Mouse (Mus musculus) liver (tissue): Measurements from ENCODE around the gene Cxcr6.

Source experiments
- DNase-seq: peaks from one replicate; pipeline ENCODE4 v3.0.0-alpha.2; 2020; ENCODE audit warnings: mixed read lengths

Cxcr6 gene

GRCm38 (mm10) chr9:123826631-123827030, 20.4 kb downstream of the Cxcr6 start:
- DNase-seq = no peak

- no peak for DNase-seq
These were observed 22.6 kb downstream of the Cxcr6 start for GRCm38 (mm10) chr9:123828916-123829315.

- DNase-seq = no peak
These were observed 29.6 kb downstream of the Cxcr6 start for GRCm38 (mm10) chr9:123835851-123836250.

- DNase-seq = no peak
These were observed 34.0 kb downstream of the Cxcr6 start for GRCm38 (mm10) chr9:123840243-123840642.

- no peak for DNase-seq
These were observed 38.2 kb downstream of the Cxcr6 start for GRCm38 (mm10) chr9:123844468-123844867.

GRCm38 (mm10) chr9:123845120-123845519, 38.8 kb downstream of the Cxcr6 start:
- peak; percentile 39 for DNase-seq

GRCm38 (mm10) chr9:123846490-123846889, 40.2 kb downstream of the Cxcr6 start:
- no peak for DNase-seq

GRCm38 (mm10) chr9:123849976-123850695, 43.9 kb downstream of the Cxcr6 start:
- no peak for DNase-seq

- DNase-seq = peak; percentile 48
These were observed 44.4 kb downstream of the Cxcr6 start for GRCm38 (mm10) chr9:123850705-123851061.

- peak; percentile 75 for DNase-seq
These were observed 44.9 kb downstream of the Cxcr6 start for GRCm38 (mm10) chr9:123851062-123851712.

GRCm38 (mm10) chr9:123851713-123852448, 45.6 kb downstream of the Cxcr6 start, which contains the start of gene Fyco1:
Fyco1 (minus strand) TSS chr9:123851899.
- DNase-seq = peak; percentile 93

- DNase-seq = no peak
These were observed 46.4 kb downstream of the Cxcr6 start for GRCm38 (mm10) chr9:123852449-123853390.

GRCm38 (mm10) chr9:123856836-123857235, 50.6 kb downstream of the Cxcr6 start:
- DNase-seq = no peak
